24 mouse cellular contexts compared by ENCODE assay signal in the genomic region with DNA sequence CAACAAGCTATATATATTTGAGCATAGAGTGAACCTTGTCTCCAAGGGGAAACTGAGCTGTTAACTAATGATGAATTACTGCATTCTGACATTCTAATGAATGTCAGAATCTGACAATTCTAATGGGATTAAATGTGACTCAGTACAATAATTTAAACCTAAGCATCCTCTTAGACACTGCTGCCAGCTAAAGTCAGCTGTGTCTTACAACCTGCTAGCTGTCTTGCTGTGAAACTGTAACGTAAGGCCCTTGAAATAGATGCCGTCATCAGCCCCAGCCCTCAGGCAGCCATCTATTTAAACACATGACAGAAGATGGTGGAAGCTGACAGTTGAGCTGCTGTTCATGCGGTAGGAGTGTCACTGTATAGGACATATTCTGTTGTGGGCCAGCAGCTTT. TPM values are rescaled to one million over a fixed set of nuclear protein-coding genes. Genes with fewer than 3 reads are reported as not detected.
DNase-seq lines count a peak whose midpoint lies in the region; ATAC-seq and TF ChIP-seq lines count a peak whose summit lies in the region.
"Had no signal": no experiment of that assay in that cellular context is flagged by ENCODE, and none has a peak within 500 bp of the region (broad histone marks: within the 10 kb centered on the region; RNA-seq: fewer than 3 reads in every experiment).

No protein-coding gene starts in this region.

- intact Hi-C loops in heart, postnatal 25 days (cut with DNase I): no loop called here

- DNase-seq in forebrain, embryonic 10.5 days (ENCODE audit: extremely low spot score, low spot score): no peak
- peak; percentile 72 for DNase-seq in heart, adult 11 months
- DNase-seq in heart, postnatal 25 days (ENCODE audit: low spot score): no peak
- peak; percentile 21 for DNase-seq in brain, embryonic 14.5 days (ENCODE audit: low read depth)
- DNase-seq in layer of hippocampus, adult 9-11 months: no peak
- DNase-seq: adrenal gland, adult 8-10 months; adrenal gland, postnatal 14 days; adrenal gland, postnatal 36 days; cerebellum, adult 11 months; cerebellum, adult 18-20 months; cerebellum, adult 8-10 months; cerebellum, adult 9-11 months; cerebellum, postnatal 14 days; cerebellum, postnatal 36 days; embryo, embryonic 11 days had no signal

- H3K4me1 ChIP-seq in forebrain, embryonic 16.5 days (replicated peaks; ENCODE audit: control insufficient read depth, insufficient read depth, low read length): no peaks in the 10 kb centered on the region
- no peaks in the 10 kb centered on the region for H3K4me1 ChIP-seq in forebrain, embryonic 10.5 days
- no peaks in the 10 kb centered on the region for H3K4me1 ChIP-seq in midbrain, embryonic 16.5 days (ENCODE audit: control insufficient read depth, insufficient read depth, low read length)
- H3K4me1 ChIP-seq in midbrain, embryonic 13.5 days (replicated peaks): no peaks in the 10 kb centered on the region
- H3K4me1 ChIP-seq: embryonic facial prominence, embryonic 13.5 days; embryonic facial prominence, embryonic 15.5 days; forebrain, embryonic 13.5 days had no signal

- no peak overlapping the region for H3K4me3 ChIP-seq in forebrain, embryonic 16.5 days (replicated peaks; ENCODE audit: low read length)
- no peak overlapping the region for H3K4me3 ChIP-seq in forebrain, embryonic 10.5 days
- H3K4me3 ChIP-seq in midbrain, embryonic 16.5 days (ENCODE audit: low read depth, low read length): no peak overlapping the region
- H3K4me3 ChIP-seq in midbrain, embryonic 13.5 days (replicated peaks): no peak overlapping the region
- H3K4me3 ChIP-seq: embryonic facial prominence, embryonic 13.5 days; embryonic facial prominence, embryonic 15.5 days; erythroblast, embryonic 14.5 days; forebrain, embryonic 13.5 days had no signal

- no peaks in the 10 kb centered on the region for H3K9me3 ChIP-seq in forebrain, embryonic 16.5 days (ENCODE audit: control insufficient read depth, low read length)
- no peaks in the 10 kb centered on the region for H3K9me3 ChIP-seq in forebrain, embryonic 10.5 days
- H3K9me3 ChIP-seq in midbrain, embryonic 16.5 days (replicated peaks; ENCODE audit: control insufficient read depth, low read length, poor library complexity, severe bottlenecking): no peaks in the 10 kb centered on the region
- H3K9me3 ChIP-seq in midbrain, embryonic 13.5 days: no peaks in the 10 kb centered on the region
- H3K9me3 ChIP-seq: embryonic facial prominence, embryonic 13.5 days; embryonic facial prominence, embryonic 15.5 days; forebrain, embryonic 13.5 days had no signal

- no peak for TF ChIP-seq POLR2A in brain, embryonic 14.5 days (IDR thresholded peaks at IDR 0.05; ENCODE audit: borderline replicate concordance, extremely low read depth, insufficient read depth, insufficient read length, poor library complexity, severe bottlenecking)

- ATAC-seq in forebrain, embryonic 16.5 days: peak; percentile 72
- ATAC-seq in midbrain, embryonic 16.5 days: peak; percentile 42; the same call in 1 of the 2 replicates
- no peak for ATAC-seq in midbrain, embryonic 13.5 days
- ATAC-seq: activated CD4-positive, CD25-positive, alpha-beta regulatory T cell, adult 4 months; forebrain, embryonic 13.5 days; Patski had no signal

- 69% methylated on average over 3 of the region's 3 CpGs for WGBS in forebrain, embryonic 16.5 days
- 91% methylated on average over 3 of the region's 3 CpGs for WGBS in forebrain, embryonic 10.5 days
- WGBS in midbrain, embryonic 16.5 days: 70% methylated on average over 3 of the region's 3 CpGs
- 82% methylated on average over 3 of the region's 3 CpGs for WGBS in midbrain, embryonic 13.5 days

- H3K27me3 ChIP-seq in forebrain, embryonic 16.5 days (replicated peaks; ENCODE audit: control insufficient read depth, insufficient read depth, low read length): no peaks in the 10 kb centered on the region
- H3K27me3 ChIP-seq in forebrain, embryonic 10.5 days (ENCODE audit: poor library complexity, severe bottlenecking): no peaks in the 10 kb centered on the region
- H3K27me3 ChIP-seq in midbrain, embryonic 16.5 days (ENCODE audit: control insufficient read depth, insufficient read depth, low read depth, low read length): no peaks in the 10 kb centered on the region
- H3K27me3 ChIP-seq in midbrain, embryonic 13.5 days: no peaks in the 10 kb centered on the region
- H3K27me3 ChIP-seq: embryonic facial prominence, embryonic 13.5 days; embryonic facial prominence, embryonic 15.5 days; forebrain, embryonic 13.5 days; Patski had no signal

- H3K27ac ChIP-seq in forebrain, embryonic 16.5 days (ENCODE audit: low read length): no peak overlapping the region
- no peak overlapping the region for H3K27ac ChIP-seq in forebrain, embryonic 10.5 days
- H3K27ac ChIP-seq in midbrain, embryonic 16.5 days (ENCODE audit: low read length): no peak overlapping the region
- H3K27ac ChIP-seq in midbrain, embryonic 13.5 days: no peak overlapping the region
- H3K27ac ChIP-seq: embryonic facial prominence, embryonic 13.5 days; embryonic facial prominence, embryonic 15.5 days; forebrain, embryonic 13.5 days had no signal

- TF ChIP-seq CTCF in brain, embryonic 14.5 days (IDR thresholded peaks at IDR 0.05; ENCODE audit: borderline replicate concordance, extremely low read depth, insufficient read depth, insufficient read length): no peak

- no peak overlapping the region for H3K9ac ChIP-seq in forebrain, embryonic 16.5 days (replicated peaks; ENCODE audit: low read depth, low read length)
- no peak overlapping the region for H3K9ac ChIP-seq in midbrain, embryonic 16.5 days (ENCODE audit: low read depth, low read length)
- no peak overlapping the region for H3K9ac ChIP-seq in midbrain, embryonic 13.5 days (replicated peaks)
- H3K9ac ChIP-seq: embryonic facial prominence, embryonic 13.5 days; embryonic facial prominence, embryonic 15.5 days; forebrain, embryonic 13.5 days had no signal

- peaks cover 8% of the 10 kb centered on the region; the same call in 1 of the 2 replicates for H3K36me3 ChIP-seq in forebrain, embryonic 16.5 days (ENCODE audit: control insufficient read depth, insufficient read depth)
- peaks cover 61% of the 10 kb centered on the region for H3K36me3 ChIP-seq in forebrain, embryonic 10.5 days (replicated peaks)
- H3K36me3 ChIP-seq in midbrain, embryonic 16.5 days (ENCODE audit: control insufficient read depth, insufficient read depth, low read length): peaks cover 3% of the 10 kb centered on the region
- peaks cover 36% of the 10 kb centered on the region for H3K36me3 ChIP-seq in midbrain, embryonic 13.5 days

- H3K4me2 ChIP-seq in forebrain, embryonic 16.5 days (ENCODE audit: low read length): no peak overlapping the region
- H3K4me2 ChIP-seq in midbrain, embryonic 16.5 days (ENCODE audit: low read length): no peak overlapping the region
- H3K4me2 ChIP-seq in midbrain, embryonic 13.5 days (replicated peaks): no peak overlapping the region
- H3K4me2 ChIP-seq: embryonic facial prominence, embryonic 13.5 days; embryonic facial prominence, embryonic 15.5 days; forebrain, embryonic 13.5 days had no signal

RNA-seq across cellular contexts. Expression of gene Map3k7, which starts 37.6 kb away (rescaled TPM):
- 34.6 and 36.1 TPM in 2 replicates for polyA plus RNA-seq in forebrain, embryonic 16.5 days (2015; fragmentation: Nextera tagmentation; extraction: Ambion mirVana)
- polyA plus RNA-seq in forebrain, embryonic 10.5 days (2016; fragmentation: Nextera tagmentation; extraction: Ambion mirVana): 43.3 and 47.0 TPM in 2 replicates
- 10 to 100 TPM; 43.4 to 45.5 TPM for total RNA-seq in heart, postnatal 25 days (2021)
- 20.0 and 24.0 TPM in 2 replicates for polyA plus RNA-seq in midbrain, embryonic 16.5 days (2015; fragmentation: Nextera tagmentation; extraction: Ambion mirVana)
- polyA plus RNA-seq in midbrain, embryonic 13.5 days (2015; fragmentation: Nextera tagmentation; extraction: Ambion mirVana): 29.5 and 32.0 TPM in 2 replicates
- 51.7 and 59.4 TPM in 2 replicates for polyA plus RNA-seq in brain, embryonic 14.5 days (2012; rRNA removed)

Comparison
In these comparisons a context has a peak if more than half of its experiments do, and no peak if none do; other contexts are left out.
1. DNase-seq: peak in heart, adult 11 months (single experiment) and brain, embryonic 14.5 days (single experiment); none in forebrain, embryonic 10.5 days (single experiment), heart, postnatal 25 days (single experiment) and layer of hippocampus, adult 9-11 months (single experiment).